Comparison of ENCODE assay signal across 8 mouse cellular contexts in the genomic region with DNA sequence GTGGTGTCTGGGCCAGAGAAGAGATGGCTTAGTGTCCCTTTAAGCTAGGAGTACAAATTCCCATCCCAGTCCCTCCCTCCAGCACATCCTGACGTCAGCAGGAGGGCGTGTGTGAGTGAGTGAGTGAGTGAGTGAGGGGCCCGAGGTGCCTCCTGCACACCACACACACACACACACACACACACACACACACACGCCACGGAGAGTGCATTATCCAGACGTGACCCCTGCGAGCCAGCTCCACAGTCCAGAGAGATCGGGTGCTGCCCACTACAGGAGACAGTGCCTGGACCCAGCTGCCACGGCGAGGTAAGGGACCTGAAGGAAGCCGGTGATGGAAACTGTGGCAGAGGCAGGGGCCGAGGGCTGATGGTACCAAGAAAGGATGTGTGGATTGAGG. TPM values are rescaled to one million over a fixed set of nuclear protein-coding genes. Genes with fewer than 3 reads are reported as not detected.
DNase-seq lines count a peak whose midpoint lies in the region; ATAC-seq lines count a peak whose summit lies in the region.

A gene (plus strand): TSS at position 81 of the 400 bp plus-strand sequence.

- WGBS in heart, embryonic 13.5 days: 1% methylated on average over 12 of the region's 12 CpGs
- 9% methylated on average over 12 of the region's 12 CpGs for WGBS in liver, embryonic 16.5 days (ENCODE audit: insufficient replicate concordance)

- H3K4me3 ChIP-seq in heart, embryonic 13.5 days: peak within 1 kb of the TSS; percentile 55
- H3K4me3 ChIP-seq in liver, embryonic 16.5 days (ENCODE audit: low read depth, low read length): no peak within 1 kb of the TSS; the same call in 1 of the 2 replicates

- peak within 1 kb of the TSS; percentile 60 for H3K27ac ChIP-seq in heart, embryonic 13.5 days (replicated peaks)
- no peak within 1 kb of the TSS for H3K27ac ChIP-seq in liver, embryonic 16.5 days (ENCODE audit: low read length)

- peaks cover 13% of the 10 kb centered on the region; the same call in 1 of the 2 replicates for H3K27me3 ChIP-seq in heart, embryonic 13.5 days (replicated peaks)
- H3K27me3 ChIP-seq in liver, embryonic 16.5 days (ENCODE audit: control insufficient read depth, insufficient read depth, low read depth, low read length): peaks cover 16% of the 10 kb centered on the region

- DNase-seq in gastrocnemius, postnatal 10 days: peak; percentile 56
- no peak for DNase-seq in gastrocnemius, adult 8-10 months (ENCODE audit: low spot score in 2 of 2)
- peak; percentile 76 for DNase-seq in embryo, embryonic 10.5 days (ENCODE audit: low spot score)
- DNase-seq in kidney, postnatal 14 days: peak; percentile 70
- DNase-seq in retina, postnatal 1 day: peak; percentile 90
- no peak for DNase-seq in thymus, postnatal 10 days (ENCODE audit: low spot score in 2 of 2)

- peak within 1 kb of the TSS; percentile 67 for H3K4me2 ChIP-seq in heart, embryonic 13.5 days
- peak within 1 kb of the TSS; percentile 33; the same call in 1 of the 2 replicates for H3K4me2 ChIP-seq in liver, embryonic 16.5 days (ENCODE audit: low read depth, low read length)

- H3K4me1 ChIP-seq in heart, embryonic 13.5 days: peaks cover 27% of the 10 kb centered on the region
- peaks cover 9% of the 10 kb centered on the region for H3K4me1 ChIP-seq in liver, embryonic 16.5 days (ENCODE audit: control insufficient read depth, low read depth, low read length)

- no peaks in the 10 kb centered on the region for H3K36me3 ChIP-seq in heart, embryonic 13.5 days
- no peaks in the 10 kb centered on the region for H3K36me3 ChIP-seq in liver, embryonic 16.5 days (ENCODE audit: control insufficient read depth, insufficient read depth)

- no peaks in the 10 kb centered on the region for H3K9me3 ChIP-seq in heart, embryonic 13.5 days
- H3K9me3 ChIP-seq in liver, embryonic 16.5 days (replicated peaks; ENCODE audit: control insufficient read depth, low read length): no peaks in the 10 kb centered on the region

- ATAC-seq in heart, embryonic 13.5 days (ENCODE audit: extremely low read depth, insufficient number of reproducible peaks, low FRiP score, low TSS enrichment): peak; percentile 18; the same call in 1 of the 2 replicates
- no peak for ATAC-seq in liver, embryonic 16.5 days (ENCODE audit: low read depth)

- peak within 1 kb of the TSS; percentile 62 for H3K9ac ChIP-seq in heart, embryonic 13.5 days
- no peak within 1 kb of the TSS for H3K9ac ChIP-seq in liver, embryonic 16.5 days (ENCODE audit: low read depth, low read length)

RNA-seq across cellular contexts. Expression of the gene that starts here (rescaled TPM):
- total RNA-seq in gastrocnemius, postnatal 10 days (2021): 1 to 10 TPM; 5.7 to 6.0 TPM
- 1 to 10 TPM in 2 of 4 experiments, under 1 TPM in 2; 0.67 to 1.9 (median 0.90) TPM for total RNA-seq in gastrocnemius, adult 8-10 months (2022)
- 5.9 and 7.0 TPM in 2 replicates for polyA plus RNA-seq in heart, embryonic 13.5 days (2015; fragmentation: Nextera tagmentation; extraction: Ambion mirVana)
- polyA plus RNA-seq in liver, embryonic 16.5 days (2015; fragmentation: Nextera tagmentation; extraction: Ambion mirVana): 0.83 and 1.3 TPM in 2 replicates

Comparison
In these comparisons a context has a peak if more than half of its experiments do, and no peak if none do; other contexts are left out.
1. DNase-seq: peak in gastrocnemius, postnatal 10 days (single experiment), embryo, embryonic 10.5 days (single experiment), kidney, postnatal 14 days (single experiment) and retina, postnatal 1 day (single experiment); none in gastrocnemius, adult 8-10 months (0 of 2) and thymus, postnatal 10 days (0 of 2).